Mouse (Mus musculus): ENCODE data around the gene Sfrp2. TPM values are rescaled to one million over a fixed set of nuclear protein-coding genes. Genes with fewer than 3 reads are reported as not detected.

Gene Sfrp2
- total RNA-seq, 2 experiments from 2014 or later, result not detected

DNA sequence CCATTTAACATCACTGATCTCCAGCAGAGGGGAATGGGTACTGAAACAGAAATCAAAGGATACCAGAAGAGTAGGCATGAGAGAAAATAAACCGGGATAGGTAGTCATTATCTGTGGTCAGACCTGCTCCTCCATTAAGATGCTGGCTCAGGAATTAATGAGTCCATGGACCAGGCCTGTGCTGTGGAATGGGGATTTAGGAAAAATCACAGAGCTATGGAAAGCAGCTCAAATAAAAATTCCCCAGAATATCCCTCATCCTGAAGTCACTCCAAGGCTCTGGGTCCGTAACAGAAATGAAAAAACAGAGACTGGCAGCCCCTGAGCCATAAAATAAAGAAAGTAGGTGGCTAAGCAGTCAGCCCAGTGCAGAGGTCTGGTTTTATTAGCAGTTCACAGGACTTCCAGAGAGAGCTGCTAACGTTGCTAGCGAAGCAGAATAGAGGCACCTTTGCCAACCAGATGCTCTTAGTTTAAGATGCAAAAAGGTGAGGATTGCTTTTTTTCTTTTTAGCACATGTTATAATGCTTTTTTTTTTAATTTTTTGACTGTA is 50.3 kb downstream of the Sfrp2 start:
- ATAC-seq (replicated peaks; ENCODE audit: low FRiP score, low TSS enrichment, poor library complexity, severe bottlenecking), result no peak

DNA sequence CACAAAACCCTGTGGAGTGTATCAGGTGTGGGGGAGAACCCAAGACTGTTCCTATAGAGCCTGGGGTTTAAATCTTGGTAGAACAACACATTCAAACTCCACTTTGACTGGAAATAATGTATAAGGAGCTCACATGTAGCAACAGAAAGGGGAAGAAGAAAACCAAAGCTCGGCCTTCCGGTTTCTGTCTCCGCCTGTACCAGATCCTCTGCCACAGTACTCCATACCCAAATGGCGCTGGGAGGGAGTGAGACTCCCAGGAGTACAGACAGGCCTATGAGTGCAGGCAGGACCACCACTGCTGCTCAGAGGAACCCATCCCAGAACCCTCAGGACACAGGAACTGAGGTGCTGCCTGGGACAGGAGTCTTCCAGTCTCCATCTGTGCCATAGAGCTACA is 57.7 kb downstream of the Sfrp2 start:
- ATAC-seq (replicated peaks; ENCODE audit: low FRiP score, low TSS enrichment, poor library complexity, severe bottlenecking), result no peak

Other genes starting within 250 kb of the Sfrp2 start
- gene Tlr2, start 75.4 kb downstream of the Sfrp2 start, total RNA-seq (2014; fragmentation: Nextera tagmentation), result not detected in 2 replicates
- gene Tlr2, start 75.4 kb downstream of the Sfrp2 start, total RNA-seq (2017), result 0.19 and 0.88 TPM in 2 replicates